Mouse (Mus musculus): ENCODE measurements around the gene Glod4. TPM values are rescaled to one million over a fixed set of nuclear protein-coding genes. Genes with fewer than 3 reads are reported as not detected.

The Glod4 gene
- polyA plus RNA-seq (2015; fragmentation: Nextera tagmentation; extraction: Ambion mirVana) = 92.9 and 99.9 TPM in 2 replicates

DNA sequence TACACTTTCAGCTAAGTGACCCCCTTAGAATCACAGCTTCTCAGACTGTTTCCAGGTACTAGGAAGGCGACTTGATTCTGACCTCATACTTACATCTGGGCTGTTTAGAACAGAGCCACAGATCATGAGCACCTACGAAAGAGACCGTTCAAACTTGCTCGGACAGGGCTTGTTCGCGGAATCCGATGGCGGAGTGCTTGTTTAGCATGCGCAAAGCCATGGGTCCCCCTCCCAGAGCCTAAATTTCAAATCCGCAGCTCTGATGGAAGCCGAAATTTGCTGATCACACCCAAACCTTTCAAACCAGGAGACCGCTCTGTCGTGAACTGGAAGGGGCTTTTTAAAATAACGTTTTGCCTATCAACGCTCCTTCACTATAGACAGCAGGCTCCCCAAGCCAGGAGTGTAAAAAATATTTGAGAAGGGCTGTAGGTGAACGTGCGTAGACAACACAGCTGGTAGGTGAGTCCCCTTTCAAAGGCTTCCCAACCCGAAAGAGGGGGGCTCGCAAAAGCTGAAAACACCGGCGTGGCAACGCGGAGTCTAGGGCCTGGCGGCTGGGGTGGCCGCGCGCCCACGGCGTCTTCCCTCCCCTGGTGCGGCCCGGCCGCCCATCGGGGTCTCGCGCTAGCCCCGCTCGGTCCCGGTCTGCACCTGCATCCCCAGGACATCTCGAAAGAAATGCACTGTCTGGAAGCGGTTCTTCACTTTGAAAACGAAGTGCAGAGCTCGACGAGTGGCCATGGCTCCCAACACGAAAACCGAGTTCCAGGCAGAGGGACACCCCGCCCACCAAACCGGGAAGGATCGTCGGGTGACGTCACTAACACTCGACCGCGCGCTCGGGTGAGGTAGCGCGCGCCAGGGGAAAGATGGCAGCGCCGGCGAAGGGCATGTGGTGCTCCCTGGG lies at the start of gene Glod4, which contains the start of gene Mrm3:
TSS of gene Glod4 (minus strand) at position 825 of the 910 bp plus-strand sequence.
TSS of gene Mrm3 (plus strand) at position 815 of the 910 bp plus-strand sequence.
- no peak for TF ChIP-seq CTCF (IDR thresholded peaks at IDR 0.05; ENCODE audit: low read depth)
- H3K9me3 ChIP-seq (ENCODE audit: control insufficient read depth, low read length) = no peaks in the 10 kb centered on the region
- H3K4me1 ChIP-seq (replicated peaks; ENCODE audit: control insufficient read depth, insufficient read depth) = no peaks in the 10 kb centered on the region
- peak; percentile 95 for DNase-seq (ENCODE audit: low spot score)
- H3K4me2 ChIP-seq (replicated peaks; ENCODE audit: low read depth) = peak within 1 kb of the TSS; percentile 85
- under 1% methylated on average over 61 of the region's 61 CpGs for WGBS
- peak within 1 kb of the TSS; percentile 87 for H3K4me3 ChIP-seq (ENCODE audit: low read depth, low read length)
- peak within 1 kb of the TSS; percentile 78; the same call in 1 of the 2 replicates for H3K27ac ChIP-seq (replicated peaks)
- H3K9ac ChIP-seq (ENCODE audit: low read length) = peak within 1 kb of the TSS; percentile 83
- 0 out of 2 replicates have a peak, but pooled peaks cover 4% of the 10 kb centered on the region for H3K36me3 ChIP-seq (ENCODE audit: control insufficient read depth, insufficient read depth, low read length)
- no peaks in the 10 kb centered on the region for H3K27me3 ChIP-seq (ENCODE audit: control insufficient read depth, insufficient read depth, low read length)
- ATAC-seq (ENCODE audit: low FRiP score, low TSS enrichment) = peak; percentile 90

DNA sequence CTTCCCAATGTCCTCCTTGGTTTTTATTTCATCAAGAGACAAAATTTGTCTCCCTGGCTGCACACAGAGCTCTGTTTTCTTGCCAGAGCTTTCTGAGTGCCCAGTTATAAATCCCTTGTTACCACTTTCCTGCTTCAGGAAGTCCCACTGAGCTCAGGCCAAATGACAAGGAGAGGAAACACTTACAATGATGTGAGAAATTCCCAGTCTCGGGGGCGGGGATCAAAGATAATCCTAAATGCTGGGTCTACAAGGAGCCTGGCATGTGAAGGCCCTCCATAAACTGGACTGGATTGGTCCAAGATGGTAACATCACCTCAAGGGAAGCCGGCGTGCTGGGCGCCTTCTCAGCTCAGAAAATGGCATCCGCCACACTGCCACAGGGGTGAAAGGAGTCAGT lies 49.3 kb upstream of the Glod4 start:
- no peaks in the 10 kb centered on the region for H3K4me1 ChIP-seq (replicated peaks; ENCODE audit: control insufficient read depth, insufficient read depth)
- ATAC-seq (ENCODE audit: low FRiP score, low TSS enrichment) = no peak

DNA sequence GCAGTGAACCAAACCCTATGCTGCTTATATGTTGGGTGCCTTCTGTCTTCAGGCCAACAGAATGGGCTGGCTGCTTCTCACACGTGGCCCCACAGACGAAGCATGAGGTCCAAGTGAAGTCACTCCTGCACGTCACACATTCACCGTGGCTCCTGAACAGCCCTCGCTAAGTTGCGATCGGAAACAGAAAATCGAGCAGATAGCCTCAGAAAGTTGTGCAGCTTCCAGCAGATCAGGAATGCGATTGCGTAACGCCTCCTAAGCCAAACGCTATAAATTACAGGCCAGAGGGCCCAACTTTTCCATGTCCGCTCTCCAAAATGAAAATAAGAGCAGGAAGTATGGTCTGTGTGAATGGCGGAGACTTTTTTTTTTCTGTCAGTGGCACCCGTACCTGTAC lies 48.9 kb upstream of the Glod4 start:
- DNase-seq (ENCODE audit: low spot score) = no peak
- Histone ChIP-seq H3K36me3 (ENCODE audit: control insufficient read depth, insufficient read depth, low read length) (no peaks in the 10 kb centered on the region), H3K27ac (replicated peaks) (peak overlapping the region; percentile 63), H3K4me2 (replicated peaks; ENCODE audit: low read depth) (peak overlapping the region; percentile 17; the same call in 1 of the 2 replicates), H3K9ac (ENCODE audit: low read length) (no peak overlapping the region), H3K27me3 (ENCODE audit: control insufficient read depth, insufficient read depth, low read length) (no peaks in the 10 kb centered on the region), H3K9me3 (ENCODE audit: control insufficient read depth, low read length) (no peaks in the 10 kb centered on the region), H3K4me1 (replicated peaks; ENCODE audit: control insufficient read depth, insufficient read depth) (no peaks in the 10 kb centered on the region), H3K4me3 (ENCODE audit: low read depth, low read length) (no peak overlapping the region)
- no peak for TF ChIP-seq CTCF (IDR thresholded peaks at IDR 0.05; ENCODE audit: low read depth)
- TF ChIP-seq EP300 (optimal IDR thresholded peaks at IDR 0.05) = no peak
- ATAC-seq (ENCODE audit: low FRiP score, low TSS enrichment) = no peak
- WGBS = 33% methylated on average over 15 of the region's 15 CpGs

More for the DNA sequence above, 49.3 kb upstream of the Glod4 start:
- 71% methylated on average over 6 of the region's 6 CpGs for WGBS
- no peak for DNase-seq (ENCODE audit: low spot score)
- H3K27ac ChIP-seq (replicated peaks) = peak overlapping the region; percentile 63
- no peaks in the 10 kb centered on the region for H3K9me3 ChIP-seq (ENCODE audit: control insufficient read depth, low read length)
- peak overlapping the region; percentile 17; the same call in 1 of the 2 replicates for H3K4me2 ChIP-seq (replicated peaks; ENCODE audit: low read depth)
- H3K9ac ChIP-seq (ENCODE audit: low read length) = no peak overlapping the region
- H3K36me3 ChIP-seq (ENCODE audit: control insufficient read depth, insufficient read depth, low read length) = no peaks in the 10 kb centered on the region
- H3K4me3 ChIP-seq (ENCODE audit: low read depth, low read length) = no peak overlapping the region
- TF ChIP-seq CTCF (IDR thresholded peaks at IDR 0.05; ENCODE audit: low read depth) = no peak
- no peak for TF ChIP-seq EP300 (optimal IDR thresholded peaks at IDR 0.05)
- no peaks in the 10 kb centered on the region for H3K27me3 ChIP-seq (ENCODE audit: control insufficient read depth, insufficient read depth, low read length)

DNA sequence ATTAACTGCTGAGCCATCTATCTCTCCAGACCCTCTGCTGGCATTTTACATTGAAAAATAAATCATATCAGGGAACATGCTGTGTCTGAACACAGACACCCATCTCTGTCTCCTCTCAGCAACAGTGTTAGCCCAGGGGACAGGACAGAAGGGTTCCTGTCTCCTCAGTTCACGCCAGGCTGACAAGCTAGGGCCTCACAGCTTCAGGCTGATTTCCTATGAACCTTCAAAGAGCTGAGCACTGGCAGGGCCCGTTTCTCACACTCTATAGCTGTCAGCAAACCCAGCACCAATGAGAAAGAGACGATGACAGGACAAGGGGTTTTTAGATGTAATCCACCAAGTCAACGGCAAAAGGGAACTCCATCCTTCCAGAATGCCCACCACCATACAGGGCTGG lies 48.4 kb upstream of the Glod4 start:
- TF ChIP-seq CTCF (IDR thresholded peaks at IDR 0.05; ENCODE audit: low read depth) (no peak), EP300 (optimal IDR thresholded peaks at IDR 0.05) (no peak)
- no peak overlapping the region for H3K9ac ChIP-seq (ENCODE audit: low read length)
- H3K27me3 ChIP-seq (ENCODE audit: control insufficient read depth, insufficient read depth, low read length) = no peaks in the 10 kb centered on the region
- no peak overlapping the region for H3K4me3 ChIP-seq (ENCODE audit: low read depth, low read length)
- H3K9me3 ChIP-seq (ENCODE audit: control insufficient read depth, low read length) = no peaks in the 10 kb centered on the region
- no peaks in the 10 kb centered on the region for H3K36me3 ChIP-seq (ENCODE audit: control insufficient read depth, insufficient read depth, low read length)
- H3K27ac ChIP-seq (replicated peaks) = peak overlapping the region; percentile 40
- no peak overlapping the region; the same call in 1 of the 2 replicates for H3K4me2 ChIP-seq (replicated peaks; ENCODE audit: low read depth)
- no peak for ATAC-seq (ENCODE audit: low FRiP score, low TSS enrichment)
- no peaks in the 10 kb centered on the region for H3K4me1 ChIP-seq (replicated peaks; ENCODE audit: control insufficient read depth, insufficient read depth)
- WGBS = 64% methylated on average over 4 of the region's 4 CpGs
- DNase-seq (ENCODE audit: low spot score) = no peak

DNA sequence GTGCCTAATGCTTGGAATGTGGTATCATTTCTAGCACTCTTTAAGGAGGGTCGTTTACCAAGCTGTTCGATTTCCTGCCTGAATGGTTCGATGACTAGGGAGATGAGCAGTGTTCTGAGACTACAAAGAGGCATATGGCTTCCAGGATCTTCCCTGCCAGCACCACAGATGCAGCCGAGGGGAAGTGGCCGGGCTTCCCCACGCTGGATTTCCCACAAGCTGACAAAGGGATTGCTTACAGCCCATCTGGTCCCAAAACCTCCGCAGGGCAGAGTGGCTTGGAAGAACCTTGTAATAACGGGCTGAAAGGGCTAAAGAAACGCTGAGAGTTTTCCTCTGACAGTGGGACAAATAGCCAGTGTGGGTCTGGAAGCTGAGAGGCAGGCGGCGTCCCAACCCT lies 46.8 kb upstream of the Glod4 start:
- Histone ChIP-seq H3K4me3 (ENCODE audit: low read depth, low read length) (no peak overlapping the region), H3K4me1 (replicated peaks; ENCODE audit: control insufficient read depth, insufficient read depth) (peaks cover 3% of the 10 kb centered on the region; the same call in 1 of the 2 replicates)

DNA sequence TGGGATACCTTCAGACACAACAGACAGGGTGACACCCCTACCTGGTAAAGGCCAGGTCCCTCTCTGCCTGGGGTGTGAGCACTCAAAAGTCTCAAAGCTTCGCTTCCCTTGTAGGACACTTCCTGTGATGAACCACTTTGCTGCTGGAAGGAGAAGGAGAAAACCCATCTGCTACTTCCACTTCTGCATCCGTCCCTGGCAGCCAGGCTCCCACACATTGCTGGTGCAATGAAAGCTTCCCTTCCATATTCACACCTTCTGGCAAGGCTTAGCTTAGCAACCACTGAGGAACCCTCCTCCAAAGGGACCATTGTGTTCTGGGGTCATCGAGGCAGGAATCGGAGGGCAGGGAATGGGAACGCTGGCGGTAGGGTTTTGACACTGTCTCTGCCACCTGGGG lies 45.1 kb upstream of the Glod4 start:
- H3K4me2 ChIP-seq (replicated peaks; ENCODE audit: low read depth) = no peak overlapping the region
- H3K4me3 ChIP-seq (ENCODE audit: low read depth, low read length) = no peak overlapping the region
- DNase-seq (ENCODE audit: low spot score) (no peak), ATAC-seq (ENCODE audit: low FRiP score, low TSS enrichment) (no peak)
- H3K9me3 ChIP-seq (ENCODE audit: control insufficient read depth, low read length) = no peaks in the 10 kb centered on the region
- H3K27me3 ChIP-seq (ENCODE audit: control insufficient read depth, insufficient read depth, low read length) = no peaks in the 10 kb centered on the region
- no peak overlapping the region for H3K9ac ChIP-seq (ENCODE audit: low read length)
- H3K27ac ChIP-seq (replicated peaks) = no peak overlapping the region
- peaks cover 3% of the 10 kb centered on the region; the same call in 1 of the 2 replicates for H3K4me1 ChIP-seq (replicated peaks; ENCODE audit: control insufficient read depth, insufficient read depth)
- TF ChIP-seq EP300 (optimal IDR thresholded peaks at IDR 0.05) (no peak), CTCF (IDR thresholded peaks at IDR 0.05; ENCODE audit: low read depth) (no peak)
- WGBS = 74% methylated on average over 6 of the region's 6 CpGs
- H3K36me3 ChIP-seq (ENCODE audit: control insufficient read depth, insufficient read depth, low read length) = no peaks in the 10 kb centered on the region

More for the DNA sequence above, 46.8 kb upstream of the Glod4 start:
- TF ChIP-seq CTCF (IDR thresholded peaks at IDR 0.05; ENCODE audit: low read depth) (no peak), EP300 (optimal IDR thresholded peaks at IDR 0.05) (no peak)
- H3K27ac ChIP-seq (replicated peaks) = 0 out of 2 replicates have a peak overlapping the region, but pooled peaks have one; percentile 35
- ATAC-seq (ENCODE audit: low FRiP score, low TSS enrichment) (no peak), DNase-seq (ENCODE audit: low spot score) (no peak)
- no peaks in the 10 kb centered on the region for H3K27me3 ChIP-seq (ENCODE audit: control insufficient read depth, insufficient read depth, low read length)
- H3K4me2 ChIP-seq (replicated peaks; ENCODE audit: low read depth) = no peak overlapping the region
- 48% methylated on average over 11 of the region's 11 CpGs for WGBS
- no peak overlapping the region for H3K9ac ChIP-seq (ENCODE audit: low read length)
- no peaks in the 10 kb centered on the region for H3K9me3 ChIP-seq (ENCODE audit: control insufficient read depth, low read length)
- no peaks in the 10 kb centered on the region for H3K36me3 ChIP-seq (ENCODE audit: control insufficient read depth, insufficient read depth, low read length)
